Mouse (Mus musculus) urinary bladder, postnatal 25 days (tissue): ENCODE results near the gene Glipr1l1.
"Not testable (repeated sequence)": the region's sequence is repeated elsewhere in the genome, so short reads cannot be mapped to it uniquely, and the experiment has no call there.

Experiments used
- DNase-seq: peaks from one replicate; pipeline ENCODE4 v3.0.0; 2022; ENCODE audit warnings: low spot score

The Glipr1l1 gene

DNA sequence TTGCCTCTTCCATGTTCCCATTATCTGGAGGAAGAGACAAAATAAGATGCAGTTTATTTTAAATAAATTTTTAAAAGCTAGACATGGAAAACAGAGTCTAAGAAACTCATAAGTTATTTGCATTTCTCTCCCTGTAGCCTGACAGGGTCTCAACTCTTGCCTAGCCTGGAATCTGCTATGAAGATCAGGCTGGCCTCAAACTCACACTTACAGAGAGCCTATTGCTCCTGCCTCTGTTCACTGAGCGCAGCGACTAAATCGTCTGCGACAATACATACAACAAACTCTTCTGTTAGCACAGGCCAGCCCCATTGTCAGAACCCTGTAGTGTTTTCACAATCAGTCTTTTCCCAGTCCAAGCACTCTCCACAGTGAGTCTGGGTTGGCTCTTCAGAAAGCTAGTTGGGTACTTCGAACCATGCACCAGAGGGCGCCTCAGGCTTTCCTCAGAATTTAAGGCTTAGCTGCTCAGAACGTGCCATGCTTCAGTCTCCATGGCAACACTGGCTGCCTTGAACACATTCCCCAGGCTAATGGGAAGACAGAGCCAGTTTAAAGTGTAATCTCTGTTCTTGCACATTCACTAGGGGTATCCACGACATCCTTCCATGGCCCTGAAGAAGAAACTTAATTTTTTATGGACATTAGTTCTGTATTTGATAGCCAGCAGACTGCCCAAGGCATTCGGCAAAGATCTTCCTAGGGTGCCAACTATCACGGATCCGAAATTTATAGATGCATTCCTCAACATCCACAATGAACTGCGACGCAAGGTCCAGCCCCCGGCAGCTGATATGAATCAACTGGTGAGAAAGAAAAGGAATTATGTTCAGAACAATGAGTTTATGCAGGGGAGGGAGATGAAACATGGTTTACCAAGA, at the start of gene Glipr1l1:
Glipr1l1 (plus strand) TSS at position 488 of the 881 bp plus-strand sequence.
- DNase-seq, result peak; percentile 11

DNA sequence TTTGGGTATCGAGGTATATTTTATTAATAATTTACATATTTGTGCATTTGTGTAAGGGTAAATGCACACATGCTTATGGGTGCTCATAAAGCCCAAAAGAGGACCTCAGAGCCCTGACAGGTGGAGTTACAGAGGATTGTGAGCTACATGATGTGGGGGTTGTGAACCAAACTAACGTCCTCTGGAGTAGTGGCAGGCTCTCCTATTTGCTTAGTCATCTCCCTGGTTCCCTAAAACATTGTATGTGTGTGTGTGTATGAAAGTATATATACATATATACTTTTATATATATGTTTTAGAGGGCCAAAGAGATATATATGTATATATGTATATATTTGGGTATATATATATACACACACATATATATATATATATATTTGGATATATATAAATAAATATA, 36.4 kb upstream of the Glipr1l1 start:
- no peak for DNase-seq

GRCm38 (mm10) chr10:112028689-112029088, 31.3 kb upstream of the Glipr1l1 start:
- not testable (repeated sequence) for DNase-seq

DNA sequence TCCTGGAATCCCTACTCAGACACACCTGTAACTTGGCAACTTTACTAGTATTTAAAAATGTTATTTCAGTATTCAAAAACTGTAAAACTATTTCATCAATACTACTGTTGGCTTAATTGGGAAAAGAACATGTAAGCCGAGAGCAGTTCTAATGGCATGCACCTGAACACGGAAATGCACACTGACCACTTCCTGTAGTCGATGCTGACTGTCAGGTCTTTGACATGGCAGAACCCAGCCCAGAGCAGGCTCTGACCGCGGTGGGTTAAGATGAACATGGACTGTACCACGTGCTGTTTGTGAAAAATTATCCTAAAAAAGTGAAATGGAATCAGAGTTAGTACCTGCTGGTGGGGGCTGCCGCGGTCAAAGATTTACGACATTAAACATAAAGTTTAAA, 16.5 kb upstream of the Glipr1l1 start:
- not testable (repeated sequence) for DNase-seq

- not testable (repeated sequence) for DNase-seq
These were observed 15.7 kb upstream of the Glipr1l1 start for GRCm38 (mm10) chr10:112044283-112044682.

- DNase-seq, result no peak
These were observed 8.8 kb upstream of the Glipr1l1 start for GRCm38 (mm10) chr10:112051220-112051619.

DNA sequence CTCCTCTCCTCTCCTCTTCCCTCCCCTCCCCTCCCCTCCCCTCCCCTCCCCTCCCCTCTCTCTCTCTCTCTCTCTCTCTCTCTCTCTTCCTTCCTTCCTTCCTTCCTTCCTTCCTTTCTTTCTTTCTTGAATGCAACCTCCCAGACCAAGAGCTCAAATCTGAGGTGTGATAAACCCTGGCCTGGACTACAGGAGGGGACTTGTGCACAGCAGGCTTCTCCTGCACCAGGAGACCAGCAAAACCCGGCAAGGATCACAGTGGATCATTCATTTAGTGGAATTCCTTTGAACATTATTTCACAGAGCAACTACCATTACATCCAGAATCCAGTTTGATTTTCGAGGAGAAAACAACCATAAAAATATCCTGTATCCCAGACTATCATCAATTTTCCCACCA, 8.0 kb upstream of the Glipr1l1 start:
- DNase-seq, result not testable (repeated sequence)

DNA sequence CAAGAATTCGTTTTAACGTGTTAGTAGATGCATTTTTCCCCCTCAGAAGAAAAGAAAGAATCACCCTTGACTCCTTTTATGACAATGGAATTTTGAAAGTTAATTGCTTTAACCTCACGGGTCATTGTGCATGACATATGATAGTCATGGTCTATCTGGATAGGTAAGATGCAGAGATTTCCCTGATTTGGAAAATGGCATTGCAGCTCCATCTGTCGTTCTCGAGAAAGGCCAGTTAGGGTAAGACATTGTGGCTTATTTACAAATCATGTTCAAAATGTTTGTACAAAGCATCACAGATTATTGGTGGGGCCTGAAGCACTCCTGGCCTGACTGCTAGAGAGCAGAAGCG, 570 bp downstream of the Glipr1l1 start:
- not testable (repeated sequence) for DNase-seq

DNA sequence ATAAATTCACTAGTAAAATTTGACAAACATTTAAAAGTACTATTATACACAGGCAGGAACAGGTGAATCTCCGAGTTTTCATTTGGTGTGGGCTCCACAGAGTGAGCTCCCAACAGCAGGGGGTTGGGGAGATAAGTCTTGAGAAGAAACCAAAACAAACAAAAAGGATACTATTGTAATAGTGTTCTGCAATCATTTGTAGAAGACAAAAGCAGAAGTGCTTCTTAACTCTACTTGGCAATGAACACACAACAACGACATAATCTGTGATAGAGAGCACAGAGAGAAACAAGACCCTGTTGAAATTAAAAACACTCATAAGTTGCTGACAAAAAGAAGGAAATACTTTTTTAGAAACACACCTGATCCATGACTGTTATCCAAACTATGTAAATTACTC, 20.1 kb downstream of the Glipr1l1 start:
- no peak for DNase-seq

DNA sequence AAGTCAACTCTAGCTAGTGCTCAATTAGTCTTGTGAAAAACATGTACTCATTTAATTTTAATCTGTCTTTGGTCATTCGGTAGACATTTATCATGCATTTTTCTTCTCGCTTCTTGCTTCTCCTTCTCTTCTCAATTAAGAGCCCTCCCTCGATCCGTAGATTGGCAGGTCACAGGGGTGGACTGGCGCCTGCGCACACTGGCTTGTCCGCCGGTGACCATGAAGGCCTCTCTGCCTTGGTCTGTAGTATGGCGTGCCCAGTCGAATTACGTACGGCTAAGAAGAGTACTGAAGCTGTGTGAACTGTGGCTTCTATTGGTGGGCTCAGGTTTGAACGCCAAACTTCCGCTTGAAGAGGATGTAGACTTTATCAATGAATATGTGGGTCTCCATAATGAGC, 23.2 kb downstream of the Glipr1l1 start, which contains the start of gene Glipr1l2:
Glipr1l2 (plus strand) TSS at position 198 of the 400 bp plus-strand sequence.
- no peak for DNase-seq

GRCm38 (mm10) chr10:112105785-112106184, 45.8 kb downstream of the Glipr1l1 start:
- peak; percentile 45 for DNase-seq

DNA sequence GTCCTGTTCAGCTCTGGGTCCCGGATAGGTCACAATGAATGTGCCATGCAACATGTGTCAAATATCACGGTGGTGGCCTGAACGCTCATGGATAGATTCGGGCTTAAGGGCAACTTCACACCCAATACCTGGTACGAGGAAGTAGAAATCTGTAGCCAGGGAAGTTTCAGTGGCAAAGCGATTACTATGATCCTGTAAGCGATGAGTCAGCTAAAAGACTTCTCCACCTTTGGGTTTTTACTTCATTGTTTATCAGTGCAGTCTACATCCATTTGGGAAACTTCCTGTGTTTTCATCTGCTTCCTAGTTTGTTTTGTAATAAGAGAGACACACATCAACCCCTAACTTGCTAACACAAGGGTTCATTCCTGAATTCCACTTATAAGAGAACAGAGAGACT, 50.4 kb downstream of the Glipr1l1 start:
- DNase-seq, result no peak

- not testable (repeated sequence) for DNase-seq
These were observed 65.1 kb downstream of the Glipr1l1 start for GRCm38 (mm10) chr10:112125090-112125489.

GRCm38 (mm10) chr10:112127682-112128230, 67.8 kb downstream of the Glipr1l1 start:
- not testable (repeated sequence) for DNase-seq
